Mouse (Mus musculus) forebrain, embryonic 13.5 days (tissue): ENCODE data around the gene Pou2f3. TPM values are rescaled to one million over a fixed set of nuclear protein-coding genes. Genes with fewer than 3 reads are reported as not detected.
"Not testable (repeated sequence)": the region's sequence is repeated elsewhere in the genome, so short reads cannot be mapped to it uniquely, and the experiment has no call there.

Experiments used
- ATAC-seq: fragments of 200-750 bp; cut with Nextera tagmentation; 2 replicates; pipeline ENCODE4 v1.8.0; 2017
- H3K27ac ChIP-seq: fragments of 300-500 bp; sonication (generic); 2 replicates; pipeline ENCODE4 v1.5.1; 2015; ENCODE audit warnings: inconsistent platforms, mild to moderate bottlenecking, moderate library complexity
- H3K27me3 ChIP-seq: fragments of 300-500 bp; sonication (generic); 2 replicates; pipeline ENCODE4 v1.6.1; 2015; ENCODE audit warnings: mild to moderate bottlenecking, inconsistent platforms
- H3K36me3 ChIP-seq: fragments of 300-500 bp; sonication (generic); 2 replicates; pipeline ENCODE4 v1.6.1; 2015; ENCODE audit warnings: mild to moderate bottlenecking, inconsistent platforms; ENCODE audit not compliant: poor library complexity, severe bottlenecking
- H3K4me1 ChIP-seq: fragments of 300-500 bp; sonication (generic); 2 replicates; pipeline ENCODE4 v1.6.1; 2015; ENCODE audit warnings: inconsistent platforms
- H3K4me2 ChIP-seq: fragments of 300-500 bp; sonication (generic); 2 replicates; pipeline ENCODE4 v1.6.1; 2015; ENCODE audit warnings: inconsistent platforms, mild to moderate bottlenecking, moderate library complexity
- H3K4me3 ChIP-seq: fragments of 300-500 bp; sonication (generic); 2 replicates; pipeline ENCODE4 v1.5.1; 2015; ENCODE audit warnings: mild to moderate bottlenecking, inconsistent platforms
- H3K9ac ChIP-seq: fragments of 300-500 bp; sonication (generic); 2 replicates; pipeline ENCODE4 v1.6.1; 2015; ENCODE audit warnings: mild to moderate bottlenecking, inconsistent platforms
- H3K9me3 ChIP-seq: fragments of 300-500 bp; sonication (generic); replicated peaks from 2 replicates; pipeline ENCODE4 v1.6.1; 2016; ENCODE audit warnings: inconsistent platforms
- WGBS: fragments of 180-500 bp; shearing (Covaris S2); methylation state at CpG from one replicate; pipeline ENCODE4 v1.1.7; 2015; 5-methylcytosine and 5-hydroxymethylcytosine counted together
- polyA plus RNA-seq: library from polyadenylated mRNA; unstranded; fragments of >200 nt; fragmentation: Nextera tagmentation; extraction: Ambion mirVana; gene quantifications from 2 replicates; pipeline ENCODE4 v1.2.1, GENCODE M21; 2015

Pou2f3 gene
- polyA plus RNA-seq, 1 experiment from 2014 or later, result not detected

DNA sequence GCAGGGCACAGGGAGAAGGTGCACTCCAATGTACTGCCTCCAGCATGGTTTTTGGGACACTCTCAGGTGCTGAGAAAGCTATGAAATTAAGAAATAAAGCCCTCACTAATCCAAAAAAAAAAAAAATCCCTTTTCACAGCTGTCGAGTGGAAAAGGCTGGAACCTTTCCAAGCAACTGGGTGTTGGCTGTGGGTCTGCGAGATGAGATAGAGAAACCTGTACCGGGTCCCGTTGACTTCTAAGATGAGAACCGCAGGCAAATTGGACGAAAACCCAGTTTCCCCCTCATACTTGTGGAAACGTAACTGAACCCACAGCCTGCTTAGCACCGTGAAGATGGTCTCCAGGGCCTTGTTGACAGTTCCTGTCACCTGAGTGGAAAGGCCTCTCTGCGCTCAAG lies 59.2 kb downstream of the Pou2f3 start:
- 85% methylated on average over 9 of the region's 9 CpGs for WGBS
- ATAC-seq, result no peak

DNA sequence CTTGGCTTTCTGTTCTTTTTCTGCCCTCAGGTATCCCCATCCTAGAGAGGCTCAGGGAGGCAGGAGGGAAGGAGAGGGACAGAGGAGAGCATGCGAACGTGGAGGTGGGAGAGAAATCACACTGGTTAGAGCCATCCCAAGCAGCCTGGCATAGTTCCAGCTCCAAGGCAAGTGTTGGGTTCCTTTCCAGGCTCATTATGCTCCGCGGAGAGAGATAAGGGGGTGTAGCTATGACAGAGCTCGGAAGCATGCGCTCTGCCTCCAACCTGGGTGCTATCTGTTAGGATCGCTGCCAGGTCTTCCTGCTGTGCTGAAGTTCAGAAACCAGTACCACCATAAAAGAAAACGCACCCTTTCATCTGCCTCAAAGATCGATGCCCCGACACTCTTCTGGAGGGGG lies 60.1 kb downstream of the Pou2f3 start:
- no peak overlapping the region for H3K4me3 ChIP-seq
- no peaks in the 10 kb centered on the region for H3K27me3 ChIP-seq
- H3K36me3 ChIP-seq, result no peaks in the 10 kb centered on the region
- no peaks in the 10 kb centered on the region for H3K9me3 ChIP-seq
- no peak for ATAC-seq
- H3K9ac ChIP-seq, result no peak overlapping the region
- H3K27ac ChIP-seq, result no peak overlapping the region
- WGBS, result 63% methylated on average over 10 of the region's 10 CpGs
- no peak overlapping the region for H3K4me2 ChIP-seq
- H3K4me1 ChIP-seq, result peaks cover 6% of the 10 kb centered on the region; the same call in 1 of the 2 replicates

More for the DNA sequence above, 59.2 kb downstream of the Pou2f3 start:
- Histone ChIP-seq H3K36me3 (no peaks in the 10 kb centered on the region), H3K27ac (no peak overlapping the region), H3K27me3 (no peaks in the 10 kb centered on the region), H3K9ac (no peak overlapping the region), H3K9me3 (no peaks in the 10 kb centered on the region), H3K4me3 (no peak overlapping the region), H3K4me2 (no peak overlapping the region), H3K4me1 (peaks cover 6% of the 10 kb centered on the region; the same call in 1 of the 2 replicates)

DNA sequence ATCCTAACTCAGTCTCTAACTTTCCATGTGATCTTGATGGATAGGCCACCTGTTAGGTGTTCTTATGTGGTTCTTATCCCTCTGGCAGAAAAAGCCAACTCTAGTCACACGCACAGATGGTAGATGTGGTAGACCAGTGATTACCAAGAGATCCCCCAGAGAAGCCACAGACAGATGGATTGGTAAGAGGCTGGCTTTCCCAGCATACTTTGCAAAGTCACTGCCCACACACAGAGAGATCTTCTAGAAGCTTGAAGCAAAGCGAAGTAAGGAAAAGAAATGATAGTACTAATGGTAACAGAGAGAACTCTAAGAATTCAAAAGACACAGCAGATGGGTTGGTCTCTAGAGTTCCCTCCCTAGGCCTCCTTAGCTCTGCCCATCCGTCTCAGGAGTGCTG lies 60.7 kb downstream of the Pou2f3 start:
- no peak overlapping the region for H3K9ac ChIP-seq
- no peak overlapping the region for H3K27ac ChIP-seq
- no peak overlapping the region for H3K4me3 ChIP-seq
- no peaks in the 10 kb centered on the region for H3K9me3 ChIP-seq
- H3K4me1 ChIP-seq, result peaks cover 6% of the 10 kb centered on the region; the same call in 1 of the 2 replicates
- H3K36me3 ChIP-seq, result no peaks in the 10 kb centered on the region
- no peak overlapping the region for H3K4me2 ChIP-seq
- no peak for ATAC-seq
- H3K27me3 ChIP-seq, result no peaks in the 10 kb centered on the region
- 88% methylated on average over 3 of the region's 3 CpGs for WGBS

DNA sequence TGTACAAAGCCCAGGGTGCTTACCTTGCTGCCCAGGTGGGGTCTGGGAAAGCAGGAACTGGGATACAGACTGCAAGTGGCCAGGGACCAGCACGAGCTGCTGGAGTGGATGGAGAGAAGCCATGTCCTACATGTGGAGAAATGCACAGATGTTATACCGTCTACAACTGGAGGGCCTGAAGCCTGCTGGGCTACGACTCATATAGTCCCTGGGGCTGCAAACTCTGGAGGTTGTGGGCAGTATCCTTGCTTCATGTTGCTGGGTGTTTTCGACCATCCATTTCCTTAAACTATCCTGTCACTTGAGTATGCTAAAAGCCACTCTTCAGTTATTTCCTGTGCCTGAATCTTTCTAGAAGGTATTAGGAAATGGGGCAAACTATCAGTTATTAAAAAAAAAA lies 65.0 kb downstream of the Pou2f3 start:
- H3K4me3 ChIP-seq, result no peak overlapping the region
- ATAC-seq, result no peak
- no peaks in the 10 kb centered on the region for H3K36me3 ChIP-seq
- no peak overlapping the region for H3K9ac ChIP-seq
- no peak overlapping the region for H3K4me2 ChIP-seq
- H3K27me3 ChIP-seq, result no peaks in the 10 kb centered on the region
- peaks cover 3% of the 10 kb centered on the region; the same call in 1 of the 2 replicates for H3K4me1 ChIP-seq
- 86% methylated on average over 4 of the region's 4 CpGs for WGBS
- no peaks in the 10 kb centered on the region for H3K9me3 ChIP-seq
- no peak overlapping the region for H3K27ac ChIP-seq

DNA sequence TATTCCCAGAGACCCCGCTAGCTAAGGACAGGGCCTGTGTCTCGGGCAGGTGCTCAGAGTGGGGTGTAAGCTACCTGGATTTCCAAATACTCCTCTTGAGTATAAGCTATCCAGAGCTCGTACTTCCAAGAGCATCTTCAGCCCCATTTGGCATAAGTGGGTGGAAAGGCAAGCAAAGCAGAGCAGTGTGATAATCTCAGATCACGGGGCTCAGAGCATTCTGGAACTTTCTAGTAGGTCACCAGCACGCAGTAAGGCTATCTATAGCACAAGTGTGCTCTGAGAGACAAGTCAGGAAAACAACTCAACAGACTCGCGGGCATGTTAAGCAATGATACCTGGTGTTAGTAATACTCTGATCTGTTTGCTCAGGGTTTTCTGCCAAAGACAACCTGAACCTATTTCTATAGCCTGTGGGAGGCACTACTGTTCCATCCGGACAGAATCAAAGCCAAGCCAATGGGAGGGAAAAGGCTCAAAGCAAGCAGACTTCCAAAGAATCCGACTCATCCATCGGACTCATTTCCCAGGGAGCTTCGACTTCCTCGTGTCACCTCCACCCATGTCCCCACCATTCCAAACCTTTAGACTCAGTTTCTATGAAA lies 65.9 kb downstream of the Pou2f3 start:
- H3K9me3 ChIP-seq, result no peaks in the 10 kb centered on the region
- no peak overlapping the region for H3K4me2 ChIP-seq
- no peak for ATAC-seq
- H3K36me3 ChIP-seq, result no peaks in the 10 kb centered on the region
- H3K27me3 ChIP-seq, result no peaks in the 10 kb centered on the region
- H3K4me3 ChIP-seq, result no peak overlapping the region
- no peaks in the 10 kb centered on the region for H3K4me1 ChIP-seq
- H3K9ac ChIP-seq, result no peak overlapping the region
- WGBS, result 72% methylated on average over 12 of the region's 12 CpGs
- no peak overlapping the region for H3K27ac ChIP-seq

DNA sequence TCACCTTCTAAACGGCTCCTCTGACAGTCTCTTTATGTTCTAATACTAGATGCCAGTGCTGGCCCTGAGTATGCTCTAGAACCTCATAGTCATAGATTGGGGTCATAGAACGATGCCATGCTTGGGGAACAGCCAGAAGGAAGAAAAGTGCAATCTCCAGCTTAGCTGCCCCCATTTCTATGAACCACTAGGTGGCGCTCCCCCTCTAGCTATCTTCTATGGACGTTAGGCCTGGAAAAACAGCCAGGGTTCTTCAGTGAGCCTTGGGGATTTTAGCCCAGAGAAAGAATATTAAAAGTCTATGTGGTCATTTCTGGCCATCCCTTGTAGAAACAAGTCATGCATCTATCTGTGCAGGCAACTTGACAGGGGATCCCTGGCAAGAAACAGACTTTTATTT lies 68.3 kb downstream of the Pou2f3 start:
- no peaks in the 10 kb centered on the region for H3K4me1 ChIP-seq
- H3K9ac ChIP-seq, result no peak overlapping the region
- no peaks in the 10 kb centered on the region for H3K36me3 ChIP-seq
- H3K4me3 ChIP-seq, result no peak overlapping the region
- H3K27me3 ChIP-seq, result no peaks in the 10 kb centered on the region
- H3K27ac ChIP-seq, result no peak overlapping the region
- H3K4me2 ChIP-seq, result no peak overlapping the region
- 7% methylated on average over 4 of the region's 4 CpGs for WGBS
- no peaks in the 10 kb centered on the region for H3K9me3 ChIP-seq
- ATAC-seq, result no peak

DNA sequence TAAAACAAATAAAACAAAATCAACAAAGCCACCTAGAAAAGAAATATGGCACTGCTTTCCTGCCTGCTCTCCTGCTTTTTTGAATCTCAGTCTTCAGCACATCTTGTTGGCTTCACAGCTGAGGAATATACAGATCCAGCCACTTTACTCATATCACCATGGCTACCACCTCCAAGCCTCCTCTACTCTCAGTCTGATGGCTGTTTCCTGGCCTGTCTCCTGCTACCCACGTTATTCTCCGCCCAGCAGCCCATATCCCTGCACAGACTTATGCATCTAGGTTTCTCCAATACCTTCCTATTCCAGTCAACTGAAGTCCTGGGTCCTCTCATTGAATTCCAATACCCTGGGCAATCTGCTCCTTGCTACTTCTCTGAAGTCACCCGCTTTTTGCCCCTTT lies 76.6 kb downstream of the Pou2f3 start:
- H3K9me3 ChIP-seq, result no peaks in the 10 kb centered on the region
- no peak overlapping the region for H3K4me3 ChIP-seq
- H3K4me2 ChIP-seq, result no peak overlapping the region
- no peak overlapping the region for H3K9ac ChIP-seq
- H3K27ac ChIP-seq, result no peak overlapping the region
- no peak for ATAC-seq
- WGBS, result 89% methylated on average over 3 of the region's 3 CpGs
- no peaks in the 10 kb centered on the region for H3K27me3 ChIP-seq
- no peaks in the 10 kb centered on the region for H3K4me1 ChIP-seq
- H3K36me3 ChIP-seq, result no peaks in the 10 kb centered on the region

DNA sequence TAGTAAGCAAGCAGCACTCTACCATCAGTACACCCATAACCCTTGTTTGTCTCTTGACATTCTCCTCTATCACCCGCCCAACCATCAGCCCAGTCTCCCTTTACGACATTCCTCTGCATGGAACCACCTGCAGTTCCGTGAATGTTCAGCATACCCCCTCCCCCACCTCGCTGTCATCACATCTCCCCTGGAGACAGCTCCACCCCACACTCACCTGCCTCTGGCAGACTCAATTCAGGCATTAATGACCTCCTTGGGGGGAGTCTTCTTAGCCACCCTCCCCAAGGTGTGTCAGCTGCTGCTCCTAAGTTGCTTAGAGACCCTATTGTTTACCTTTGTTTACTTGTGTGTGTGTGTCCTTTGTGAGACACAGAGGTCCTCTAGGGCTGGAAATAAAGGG lies 77.8 kb downstream of the Pou2f3 start:
- Histone ChIP-seq H3K4me3 (no peak overlapping the region), H3K27ac (no peak overlapping the region), H3K4me1 (no peaks in the 10 kb centered on the region), H3K27me3 (no peaks in the 10 kb centered on the region), H3K9ac (no peak overlapping the region), H3K36me3 (no peaks in the 10 kb centered on the region), H3K4me2 (no peak overlapping the region), H3K9me3 (no peaks in the 10 kb centered on the region)
- WGBS, result 27% methylated on average over 4 of the region's 4 CpGs
- no peak for ATAC-seq

DNA sequence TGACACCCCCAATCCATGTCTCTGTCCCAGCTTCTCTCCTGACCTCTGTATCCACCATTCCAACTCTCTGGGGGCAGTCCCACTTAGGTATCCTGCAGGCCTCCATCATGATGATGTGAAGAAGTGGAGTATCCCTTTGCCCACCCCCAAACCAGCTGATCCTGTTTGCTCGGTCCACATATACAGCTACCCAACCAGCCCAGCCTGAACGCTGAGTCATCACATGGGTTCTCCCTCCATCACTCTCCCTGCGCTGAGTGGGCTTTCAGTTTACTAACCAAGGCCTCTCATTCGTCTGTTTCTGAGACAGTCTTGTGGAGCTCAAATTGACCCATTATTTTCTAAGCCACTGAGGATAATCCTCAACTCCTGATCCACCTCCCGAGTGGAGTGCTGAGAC lies 78.2 kb downstream of the Pou2f3 start:
- Histone ChIP-seq H3K9me3 (no peaks in the 10 kb centered on the region), H3K4me2 (no peak overlapping the region), H3K27ac (no peak overlapping the region), H3K4me3 (no peak overlapping the region), H3K4me1 (no peaks in the 10 kb centered on the region), H3K36me3 (no peaks in the 10 kb centered on the region), H3K9ac (no peak overlapping the region), H3K27me3 (no peaks in the 10 kb centered on the region)
- no peak for ATAC-seq
- 77% methylated on average over 5 of the region's 5 CpGs for WGBS

DNA sequence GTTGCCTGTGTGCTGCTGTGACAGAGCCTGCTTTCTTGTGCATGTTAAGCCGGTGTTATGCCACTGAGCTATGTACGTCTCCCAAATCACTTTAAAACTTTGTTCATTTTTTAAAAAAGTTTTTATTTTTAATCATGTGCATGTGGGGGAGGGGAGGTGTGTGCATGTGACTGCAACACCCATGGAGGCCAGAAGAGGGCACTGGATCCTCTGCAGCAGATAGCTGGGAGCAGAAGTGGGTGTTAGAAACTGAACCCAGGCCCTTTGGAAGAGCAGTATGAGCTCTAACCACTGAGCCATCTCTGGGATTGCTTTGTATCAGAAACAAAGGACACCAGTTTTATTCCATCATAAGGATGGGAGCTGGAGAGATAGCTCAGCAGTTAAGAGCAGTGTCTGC lies 79.5 kb downstream of the Pou2f3 start:
- Histone ChIP-seq H3K27ac (no peak overlapping the region), H3K36me3 (no peaks in the 10 kb centered on the region), H3K4me3 (no peak overlapping the region), H3K4me2 (no peak overlapping the region), H3K9me3 (no peaks in the 10 kb centered on the region), H3K4me1 (no peaks in the 10 kb centered on the region), H3K27me3 (no peaks in the 10 kb centered on the region), H3K9ac (no peak overlapping the region)
- WGBS, result 90% methylated on average over 2 of the region's 2 CpGs
- ATAC-seq, result no peak

DNA sequence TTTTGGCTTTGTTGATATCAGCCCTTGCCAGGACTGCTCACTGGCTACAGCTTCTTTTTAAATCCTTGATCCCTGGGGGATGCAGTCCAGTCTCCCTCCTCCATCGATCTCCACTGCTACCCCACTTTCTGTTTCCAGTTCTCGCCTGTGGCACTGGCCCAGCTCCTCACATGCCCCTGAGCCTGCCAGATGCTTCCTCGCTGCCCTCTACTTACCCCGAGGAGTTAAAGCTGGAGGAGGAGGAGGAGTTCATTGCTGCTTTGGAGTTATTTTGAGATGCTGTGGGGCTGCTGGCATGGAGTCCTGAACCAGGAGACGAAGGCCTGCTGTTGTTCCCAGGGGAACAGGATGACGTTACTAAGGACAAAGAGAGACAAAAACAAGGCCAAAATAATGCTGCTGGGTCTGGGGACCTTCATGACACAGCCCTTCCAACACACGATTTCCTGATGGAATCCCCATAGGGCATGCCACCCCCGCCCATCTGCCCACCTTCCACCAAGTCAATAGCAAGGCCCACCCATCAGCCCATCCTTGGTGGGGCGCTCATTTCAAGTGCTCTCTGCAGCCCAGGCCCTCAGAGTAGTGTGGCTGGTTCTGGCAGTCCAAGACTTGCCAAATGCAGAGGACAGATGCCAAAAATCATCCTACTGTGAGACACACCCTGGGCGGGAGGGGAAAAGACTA lies 82.9 kb downstream of the Pou2f3 start:
- no peak overlapping the region for H3K4me3 ChIP-seq
- H3K36me3 ChIP-seq, result no peaks in the 10 kb centered on the region
- no peak overlapping the region for H3K4me2 ChIP-seq
- H3K4me1 ChIP-seq, result no peaks in the 10 kb centered on the region
- H3K27ac ChIP-seq, result no peak overlapping the region
- WGBS, result 76% methylated on average over 10 of the region's 10 CpGs
- no peaks in the 10 kb centered on the region for H3K27me3 ChIP-seq
- H3K9ac ChIP-seq, result no peak overlapping the region
- ATAC-seq, result no peak
- no peaks in the 10 kb centered on the region for H3K9me3 ChIP-seq

DNA sequence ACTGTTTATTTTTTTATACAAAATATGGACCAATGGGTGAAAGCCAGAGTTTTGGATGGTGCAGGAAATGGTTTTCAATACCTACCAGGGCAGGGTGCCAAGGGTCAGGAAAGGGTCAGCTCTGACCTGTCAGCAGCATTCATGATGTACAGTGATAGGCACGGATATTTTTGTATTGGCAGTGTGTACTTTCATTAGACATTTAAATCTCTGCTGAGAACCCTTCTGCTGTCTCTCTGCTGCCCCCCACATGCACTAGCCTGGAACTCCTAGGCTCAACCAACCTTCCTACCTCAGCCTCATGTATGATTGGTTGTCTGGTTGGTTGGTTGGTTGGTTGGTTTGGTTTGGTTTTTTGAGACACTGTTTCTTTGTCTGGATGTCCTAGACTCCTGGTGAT lies 87.8 kb downstream of the Pou2f3 start:
- 65% methylated on average over 1 of the region's 1 CpGs for WGBS
- H3K9me3 ChIP-seq, result no peaks in the 10 kb centered on the region
- H3K9ac ChIP-seq, result no peak overlapping the region
- no peak overlapping the region for H3K27ac ChIP-seq
- no peak overlapping the region for H3K4me3 ChIP-seq
- H3K4me2 ChIP-seq, result no peak overlapping the region
- H3K36me3 ChIP-seq, result no peaks in the 10 kb centered on the region
- no peaks in the 10 kb centered on the region for H3K27me3 ChIP-seq
- no peaks in the 10 kb centered on the region for H3K4me1 ChIP-seq
- ATAC-seq, result no peak

DNA sequence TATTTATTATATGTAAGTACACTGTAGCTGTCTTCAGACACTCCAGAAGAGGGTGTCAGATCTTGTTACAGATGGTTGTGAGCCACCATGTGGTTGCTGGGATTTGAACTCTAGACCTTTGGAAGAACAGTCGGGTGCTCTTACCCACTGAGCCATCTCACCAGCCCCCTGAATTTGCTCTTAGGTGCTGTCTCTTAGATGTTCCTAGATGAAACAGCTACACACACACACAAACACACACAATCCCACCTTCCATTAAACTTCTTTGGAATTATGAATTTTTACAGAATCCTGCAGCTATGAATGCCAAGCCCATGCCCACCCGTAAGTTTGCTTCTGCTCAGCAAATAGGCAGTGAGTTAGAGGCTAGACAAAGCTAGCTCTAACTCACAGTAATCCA lies 88.2 kb downstream of the Pou2f3 start:
- not testable (repeated sequence) for H3K4me1 ChIP-seq, H3K4me3 ChIP-seq, H3K9me3 ChIP-seq, H3K27ac ChIP-seq, ATAC-seq, H3K4me2 ChIP-seq, H3K27me3 ChIP-seq, H3K9ac ChIP-seq, H3K36me3 ChIP-seq
- WGBS, result 96% methylated on average over 2 of the region's 2 CpGs
